Mouse (Mus musculus): ENCODE data around the gene Olfr1129. TPM values are rescaled to one million over a fixed set of nuclear protein-coding genes. Genes with fewer than 3 reads are reported as not detected.
"Not testable (repeated sequence)": the region's sequence is repeated elsewhere in the genome, so short reads cannot be mapped to it uniquely, and the experiment has no call there.

Gene Olfr1129
- polyA plus RNA-seq (2014; fragmentation: Nextera tagmentation; extraction: Ambion mirVana), result not detected in 2 replicates

GRCm38 (mm10) chr2:87573602-87574001 lies at the start of gene Olfr1129:
Gene Olfr1129, plus strand, starts transcription at chr2:87573902.
- DNase-seq (ENCODE audit: low spot score); H3K4me3 ChIP-seq (ENCODE audit: low read depth, low read length); H3K4me1 ChIP-seq (replicated peaks; ENCODE audit: control insufficient read depth, insufficient read depth, low read length); H3K27me3 ChIP-seq (replicated peaks; ENCODE audit: control insufficient read depth, insufficient read depth, low read length); ATAC-seq (replicated peaks; ENCODE audit: low FRiP score); H3K9ac ChIP-seq (ENCODE audit: low read depth, low read length); H3K36me3 ChIP-seq (ENCODE audit: control insufficient read depth, insufficient read depth, low read length); H3K4me2 ChIP-seq; H3K27ac ChIP-seq (ENCODE audit: low read depth, low read length); H3K9me3 ChIP-seq (ENCODE audit: control insufficient read depth, low read length): not testable (repeated sequence)
- WGBS, result 63% methylated on average over 1 of the region's 1 CpGs

- 0 out of 2 replicates have a peak overlapping the region, but pooled peaks have one; percentile 31 for H3K4me2 ChIP-seq
- ATAC-seq (replicated peaks; ENCODE audit: low FRiP score); H3K9ac ChIP-seq (ENCODE audit: low read depth, low read length); H3K27me3 ChIP-seq (replicated peaks; ENCODE audit: control insufficient read depth, insufficient read depth, low read length); H3K9me3 ChIP-seq (ENCODE audit: control insufficient read depth, low read length); DNase-seq (ENCODE audit: low spot score); H3K4me3 ChIP-seq (ENCODE audit: low read depth, low read length); H3K4me1 ChIP-seq (replicated peaks; ENCODE audit: control insufficient read depth, insufficient read depth, low read length); H3K36me3 ChIP-seq (ENCODE audit: control insufficient read depth, insufficient read depth, low read length); H3K27ac ChIP-seq (ENCODE audit: low read depth, low read length): not testable (repeated sequence)
- WGBS, result 29% methylated on average over 38 of the region's 39 CpGs
Observed at GRCm38 (mm10) chr2:87525899-87526616, 47.6 kb upstream of the Olfr1129 start.

GRCm38 (mm10) chr2:87531496-87531895 lies 42.2 kb upstream of the Olfr1129 start, which contains the start of gene Olfr153:
Gene Olfr153, plus strand, starts transcription at chr2:87531796.
- Histone ChIP-seq H3K27me3 (replicated peaks; ENCODE audit: control insufficient read depth, insufficient read depth, low read length) (no peaks in the 10 kb centered on the region), H3K4me2 (no peak within 1 kb of the TSS)
- no peak for ATAC-seq (replicated peaks; ENCODE audit: low FRiP score)

GRCm38 (mm10) chr2:87534826-87535225 lies 38.9 kb upstream of the Olfr1129 start:
- 60% methylated on average over 2 of the region's 2 CpGs for WGBS
- Histone ChIP-seq H3K4me1 (replicated peaks; ENCODE audit: control insufficient read depth, insufficient read depth, low read length) (no peaks in the 10 kb centered on the region), H3K27ac (ENCODE audit: low read depth, low read length) (no peak overlapping the region), H3K4me3 (ENCODE audit: low read depth, low read length) (no peak overlapping the region), H3K27me3 (replicated peaks; ENCODE audit: control insufficient read depth, insufficient read depth, low read length) (no peaks in the 10 kb centered on the region), H3K9me3 (ENCODE audit: control insufficient read depth, low read length) (no peaks in the 10 kb centered on the region), H3K9ac (ENCODE audit: low read depth, low read length) (no peak overlapping the region), H3K4me2 (no peak overlapping the region), H3K36me3 (ENCODE audit: control insufficient read depth, insufficient read depth, low read length) (no peaks in the 10 kb centered on the region)
- DNase-seq (ENCODE audit: low spot score) (no peak), ATAC-seq (replicated peaks; ENCODE audit: low FRiP score) (no peak)

More at GRCm38 (mm10) chr2:87531496-87531895, 42.2 kb upstream of the Olfr1129 start, which contains the start of gene Olfr153:
- no peak within 1 kb of the TSS for H3K9ac ChIP-seq (ENCODE audit: low read depth, low read length)
- DNase-seq (ENCODE audit: low spot score), result no peak
- no peak within 1 kb of the TSS for H3K27ac ChIP-seq (ENCODE audit: low read depth, low read length)
- no peaks in the 10 kb centered on the region for H3K9me3 ChIP-seq (ENCODE audit: control insufficient read depth, low read length)
- no peaks in the 10 kb centered on the region for H3K36me3 ChIP-seq (ENCODE audit: control insufficient read depth, insufficient read depth, low read length)
- no peaks in the 10 kb centered on the region for H3K4me1 ChIP-seq (replicated peaks; ENCODE audit: control insufficient read depth, insufficient read depth, low read length)
- H3K4me3 ChIP-seq (ENCODE audit: low read depth, low read length), result no peak within 1 kb of the TSS

GRCm38 (mm10) chr2:87545442-87545841 lies 28.3 kb upstream of the Olfr1129 start, which contains the start of gene Olfr1128:
Gene Olfr1128, minus strand, starts transcription at chr2:87545542.
- 81% methylated on average over 1 of the region's 1 CpGs for whole genome bisulfite sequencing
- no peak within 1 kb of the TSS for H3K27ac ChIP-seq (ENCODE audit: low read depth, low read length)
- no peak within 1 kb of the TSS for H3K4me3 ChIP-seq (ENCODE audit: low read depth, low read length)
- no peaks in the 10 kb centered on the region for H3K36me3 ChIP-seq (ENCODE audit: control insufficient read depth, insufficient read depth, low read length)
- ATAC-seq (replicated peaks; ENCODE audit: low FRiP score) (no peak), DNase-seq (ENCODE audit: low spot score) (no peak)
- no peaks in the 10 kb centered on the region for H3K9me3 ChIP-seq (ENCODE audit: control insufficient read depth, low read length)
- H3K9ac ChIP-seq (ENCODE audit: low read depth, low read length), result no peak within 1 kb of the TSS
- no peaks in the 10 kb centered on the region for H3K27me3 ChIP-seq (replicated peaks; ENCODE audit: control insufficient read depth, insufficient read depth, low read length)
- no peaks in the 10 kb centered on the region for H3K4me1 ChIP-seq (replicated peaks; ENCODE audit: control insufficient read depth, insufficient read depth, low read length)
- H3K4me2 ChIP-seq, result no peak within 1 kb of the TSS

GRCm38 (mm10) chr2:87605912-87606311 lies 32.2 kb downstream of the Olfr1129 start, which contains the start of gene Olfr1130:
Gene Olfr1130, plus strand, starts transcription at chr2:87606212.
- H3K4me3 ChIP-seq (ENCODE audit: low read depth, low read length); H3K36me3 ChIP-seq (ENCODE audit: control insufficient read depth, insufficient read depth, low read length); ATAC-seq (replicated peaks; ENCODE audit: low FRiP score); H3K27me3 ChIP-seq (replicated peaks; ENCODE audit: control insufficient read depth, insufficient read depth, low read length); H3K4me1 ChIP-seq (replicated peaks; ENCODE audit: control insufficient read depth, insufficient read depth, low read length); H3K9me3 ChIP-seq (ENCODE audit: control insufficient read depth, low read length); H3K4me2 ChIP-seq; DNase-seq (ENCODE audit: low spot score); H3K27ac ChIP-seq (ENCODE audit: low read depth, low read length); H3K9ac ChIP-seq (ENCODE audit: low read depth, low read length): not testable (repeated sequence)

GRCm38 (mm10) chr2:87626804-87627203 lies 53.1 kb downstream of the Olfr1129 start, which contains the start of gene Olfr1131:
Gene Olfr1131, plus strand, starts transcription at chr2:87627104.
- Histone ChIP-seq H3K4me3 (ENCODE audit: low read depth, low read length) (no peak within 1 kb of the TSS), H3K4me2 (no peak within 1 kb of the TSS), H3K9me3 (ENCODE audit: control insufficient read depth, low read length) (no peaks in the 10 kb centered on the region), H3K36me3 (ENCODE audit: control insufficient read depth, insufficient read depth, low read length) (no peaks in the 10 kb centered on the region), H3K27ac (ENCODE audit: low read depth, low read length) (no peak within 1 kb of the TSS), H3K27me3 (replicated peaks; ENCODE audit: control insufficient read depth, insufficient read depth, low read length) (no peaks in the 10 kb centered on the region), H3K4me1 (replicated peaks; ENCODE audit: control insufficient read depth, insufficient read depth, low read length) (no peaks in the 10 kb centered on the region), H3K9ac (ENCODE audit: low read depth, low read length) (no peak within 1 kb of the TSS)
- ATAC-seq (replicated peaks; ENCODE audit: low FRiP score) (no peak), DNase-seq (ENCODE audit: low spot score) (no peak)
- WGBS, result 65% methylated on average over 3 of the region's 3 CpGs
